Mouse (Mus musculus) urinary bladder, adult 2 months (tissue): Measurements from ENCODE around the gene Paox. TPM values are rescaled to one million over a fixed set of nuclear protein-coding genes. Genes with fewer than 3 reads are reported as not detected.

ENCODE experiments used
- DNase-seq: peaks from one replicate; pipeline ENCODE4 v3.0.0; 2022; ENCODE audit warnings: low spot score
- polyA plus RNA-seq: library from polyadenylated mRNA; depleted of rRNA; stranded (reverse); fragments of >200 nt; gene quantifications from 2 replicates; pipeline ENCODE4 v1.2.3, GENCODE M21; 2012; rRNA removed

Gene Paox
- 8.1 and 11.0 TPM in 2 replicates for polyA plus RNA-seq

DNA sequence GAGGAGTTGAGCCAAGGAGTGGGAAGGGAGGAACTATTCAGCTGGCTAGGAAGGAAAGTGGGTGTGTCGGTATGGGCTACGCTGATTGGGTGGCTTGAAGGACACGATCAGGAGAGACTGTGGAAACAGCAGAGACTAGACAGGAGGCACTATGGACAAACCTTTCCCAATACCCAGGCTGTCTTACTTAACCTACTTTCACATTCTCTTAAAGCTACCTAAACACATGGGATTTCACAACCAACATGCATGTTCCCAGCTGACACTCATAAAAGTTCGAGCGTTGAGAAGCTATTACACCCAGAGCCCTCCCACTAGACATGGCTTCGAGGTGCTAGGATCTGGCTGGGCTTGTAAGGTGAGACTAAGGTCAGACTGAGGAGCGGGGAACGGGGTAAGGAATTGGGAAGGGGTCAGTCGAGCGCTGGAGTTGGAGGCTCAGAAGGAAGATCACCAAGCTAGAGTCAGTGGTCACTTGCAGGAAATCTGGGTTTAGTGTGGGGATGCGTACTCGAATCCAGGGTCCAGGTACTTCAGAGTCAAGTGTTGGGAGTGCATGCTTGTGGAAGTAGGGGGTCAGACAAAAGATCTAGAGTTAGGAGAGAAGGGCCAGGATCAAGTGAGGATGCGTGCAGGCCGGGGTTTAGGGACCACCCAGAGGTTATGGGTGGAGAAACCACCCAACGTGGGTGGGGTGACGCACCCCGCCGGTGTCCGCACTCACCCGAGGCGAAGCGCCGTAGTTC, at the start of gene Paox:
Paox (plus strand) TSS at position 217 of the 746 bp plus-strand sequence.
- no peak for DNase-seq

DNA sequence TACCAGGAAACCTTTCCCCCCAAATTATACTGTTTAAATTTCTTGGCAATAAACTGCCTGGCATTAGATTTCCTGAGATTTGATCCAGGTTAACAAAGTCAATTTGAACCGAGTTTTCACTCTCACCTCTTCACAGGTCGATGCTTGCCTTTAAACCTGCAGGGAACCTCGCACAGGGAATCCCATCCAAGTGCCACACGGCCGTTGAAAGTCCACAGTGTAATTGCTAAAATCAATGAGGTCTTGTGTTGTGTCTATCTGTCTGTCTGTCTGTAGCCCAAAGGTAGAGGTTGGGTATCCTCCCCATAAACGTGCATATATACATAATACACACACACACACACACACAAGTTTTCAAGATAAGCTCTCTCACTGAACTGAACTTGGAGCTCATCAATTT, 48.2 kb upstream of the Paox start:
- no peak for DNase-seq

DNA sequence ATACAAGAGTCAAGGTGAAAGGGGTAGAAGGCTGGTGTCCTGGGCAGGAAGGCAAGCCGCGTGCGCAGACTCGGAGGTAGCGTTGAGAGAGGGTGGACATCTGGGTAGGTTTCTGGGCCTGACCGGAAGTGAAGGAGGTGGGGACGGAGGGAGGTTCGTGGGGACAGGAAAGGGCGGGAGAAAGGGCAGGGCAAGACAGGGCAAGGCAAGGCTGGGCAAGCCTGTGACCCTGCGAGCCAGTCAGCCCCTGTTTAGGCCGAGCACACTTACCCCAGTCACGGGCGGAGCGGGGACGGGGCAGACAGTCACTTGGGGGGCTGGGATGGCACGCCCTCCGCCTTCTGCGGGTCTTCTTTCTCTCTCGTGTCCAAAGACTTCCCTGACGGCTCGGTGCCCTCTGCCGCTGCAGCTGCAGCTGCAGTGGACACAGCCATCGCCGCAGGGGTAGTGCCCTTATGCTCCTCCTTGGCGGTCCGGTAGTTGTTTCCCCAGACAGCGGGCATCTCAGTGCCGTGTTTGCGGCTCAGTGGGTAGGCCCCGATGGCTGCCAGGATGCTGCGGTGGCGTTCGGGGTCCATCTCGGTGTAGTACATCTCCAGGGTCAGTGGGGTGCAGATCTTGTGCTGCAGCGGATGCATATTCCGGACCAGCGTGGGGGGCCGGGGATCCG, 45.4 kb upstream of the Paox start:
- DNase-seq = no peak

- DNase-seq = no peak
Measured at GRCm38 (mm10) chr7:140077698-140078097, 37.9 kb upstream of the Paox start.

GRCm38 (mm10) chr7:140078711-140079110, 36.9 kb upstream of the Paox start:
- DNase-seq = no peak

- no peak for DNase-seq
Measured at GRCm38 (mm10) chr7:140080503-140081156, 35.0 kb upstream of the Paox start.

DNA sequence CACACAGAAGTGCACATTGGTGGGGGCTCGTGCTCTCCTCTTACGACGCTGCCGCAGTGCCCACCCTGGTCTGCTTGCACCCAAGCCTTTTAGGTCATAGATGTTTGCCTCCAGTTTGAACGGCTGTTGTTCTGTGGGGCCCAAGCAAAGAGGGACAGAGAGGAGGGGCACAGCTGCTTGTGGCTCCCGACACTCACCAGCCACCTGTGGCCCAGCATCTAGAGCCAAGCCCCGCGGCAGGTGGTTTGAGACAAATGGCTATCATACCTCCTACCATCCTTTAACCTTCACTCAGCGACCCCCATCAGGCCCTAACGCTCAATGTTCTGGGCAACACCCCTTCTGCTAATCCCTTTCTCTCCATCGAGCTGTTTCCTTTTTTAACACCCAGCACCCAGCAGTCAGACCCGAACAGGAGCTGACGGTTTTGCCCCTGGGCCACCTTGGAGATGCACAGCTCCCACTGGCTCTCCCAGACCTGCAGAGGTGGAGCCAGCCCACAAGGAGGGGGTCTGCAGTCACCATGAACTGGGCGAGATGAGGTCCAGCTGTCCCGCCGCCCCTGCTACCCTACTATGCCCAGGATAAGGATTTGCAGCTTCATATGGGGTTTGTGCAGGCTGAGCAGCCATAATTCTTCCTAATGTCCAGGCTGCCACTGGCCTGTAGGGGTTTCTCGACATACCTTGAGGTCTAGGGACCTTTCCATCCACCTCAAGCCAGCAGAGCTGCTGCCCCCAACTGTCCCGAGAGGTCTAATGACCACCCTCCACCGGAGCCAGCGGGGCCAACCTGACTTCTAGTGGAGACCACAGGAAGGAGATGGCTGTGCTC, 34.0 kb upstream of the Paox start:
- DNase-seq = no peak

DNA sequence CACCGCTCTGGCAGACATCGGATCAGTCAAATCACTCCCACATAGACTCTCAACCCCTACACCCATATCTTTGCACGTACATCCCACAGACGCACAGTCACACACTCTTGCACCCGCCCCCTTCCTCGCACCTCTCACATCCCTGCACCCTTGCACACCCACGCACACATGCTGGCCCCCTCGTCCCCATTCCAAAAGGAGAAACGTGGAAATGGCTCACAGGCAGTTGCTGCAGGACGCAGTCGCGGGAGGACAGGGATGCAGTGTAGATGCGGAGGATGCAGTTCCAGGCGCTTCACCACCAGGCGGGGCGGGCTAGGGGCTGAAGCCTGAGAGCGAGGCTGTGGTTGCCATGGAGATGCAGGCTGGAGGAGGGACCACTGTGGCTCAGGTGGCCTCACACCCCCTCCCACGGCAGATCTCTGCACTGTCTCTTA, 33.3 kb upstream of the Paox start, which contains the start of gene Caly:
Caly (minus strand) TSS at position 307 of the 437 bp plus-strand sequence.
- DNase-seq = no peak

DNA sequence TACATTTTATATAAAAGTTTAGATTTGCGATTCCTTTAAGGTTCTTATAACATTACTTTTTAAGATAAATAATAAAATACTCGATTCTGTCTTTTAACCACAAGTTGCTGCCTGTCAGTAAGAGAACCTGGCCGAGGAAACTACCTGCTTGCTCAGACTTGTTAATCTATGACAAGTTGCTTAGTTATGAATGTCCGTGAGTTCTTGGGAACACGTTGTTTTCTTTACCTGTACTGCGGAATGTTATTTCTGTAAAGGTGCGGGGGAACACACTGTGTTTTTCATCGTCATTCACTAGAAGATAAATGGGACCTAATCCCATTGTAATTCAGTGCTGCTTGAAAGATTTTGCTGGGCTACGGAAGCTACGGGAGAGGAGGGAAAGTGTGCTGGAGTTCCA, 25.0 kb upstream of the Paox start:
- no peak for DNase-seq

GRCm38 (mm10) chr7:140092924-140093528, 22.6 kb upstream of the Paox start, which contains the start of gene Prap1:
TSS of gene Prap1 (plus strand) at chr7:140093395.
- no peak for DNase-seq

DNA sequence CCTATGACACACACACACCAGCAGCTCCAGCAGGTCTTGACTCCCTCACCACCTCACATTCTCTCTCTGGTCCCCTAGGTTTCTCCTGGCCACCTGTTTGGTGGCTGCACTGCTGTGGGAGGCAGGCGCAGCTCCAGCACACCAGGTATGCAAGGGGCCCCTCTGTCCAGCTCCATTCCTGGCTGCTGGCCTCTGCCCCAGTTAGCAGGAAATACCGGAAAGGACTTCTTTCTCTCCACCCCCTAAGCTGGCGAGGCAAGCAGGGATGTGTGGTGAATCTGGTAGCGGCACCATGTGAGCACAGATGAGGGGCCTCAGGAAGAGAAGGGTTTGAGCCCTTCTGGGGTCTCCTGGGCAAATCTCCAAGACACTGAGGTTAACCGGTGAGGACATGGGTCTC, 20.6 kb upstream of the Paox start:
- DNase-seq = no peak

DNA sequence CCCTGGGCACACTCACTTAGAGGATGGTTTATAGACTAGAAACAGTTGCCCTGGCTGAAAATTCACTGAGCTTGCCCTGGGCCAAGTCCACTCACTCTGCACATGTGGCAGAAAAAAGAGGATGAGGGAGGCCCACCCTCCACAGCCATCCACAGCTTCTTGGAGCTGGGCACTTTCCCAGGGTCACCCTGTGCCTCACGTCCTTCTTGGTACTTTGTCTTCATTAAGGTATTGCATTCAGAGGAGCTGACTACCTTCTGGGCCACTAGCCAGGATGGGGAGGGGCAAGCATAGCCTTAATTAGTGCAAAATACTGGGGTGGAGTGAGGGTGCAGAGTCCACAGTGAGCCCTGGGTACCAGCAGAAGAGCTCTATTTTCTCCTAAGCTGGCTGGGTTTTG, 20.0 kb upstream of the Paox start:
- DNase-seq = no peak

DNA sequence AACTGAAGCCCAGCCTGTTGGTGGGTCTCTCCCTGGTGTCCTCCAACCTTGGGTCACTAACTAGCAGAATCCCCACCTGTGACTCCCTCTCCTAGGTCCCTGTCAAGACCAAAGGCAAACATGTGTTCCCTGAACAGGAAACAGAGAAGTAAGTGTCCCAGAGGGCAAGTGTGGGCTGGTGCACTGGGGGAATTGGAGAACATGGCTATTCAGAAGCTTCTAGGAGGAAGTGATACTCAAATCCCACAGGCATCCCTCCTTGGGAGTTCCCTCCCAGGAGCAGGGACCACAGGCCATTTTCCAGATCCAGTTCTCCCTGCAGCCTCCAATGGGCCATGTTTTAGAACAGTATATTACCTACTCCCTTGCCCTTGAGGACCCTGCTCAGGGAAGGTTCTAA, 19.5 kb upstream of the Paox start:
- DNase-seq = no peak

- no peak for DNase-seq
Measured at GRCm38 (mm10) chr7:140098466-140098865, 17.1 kb upstream of the Paox start.

DNA sequence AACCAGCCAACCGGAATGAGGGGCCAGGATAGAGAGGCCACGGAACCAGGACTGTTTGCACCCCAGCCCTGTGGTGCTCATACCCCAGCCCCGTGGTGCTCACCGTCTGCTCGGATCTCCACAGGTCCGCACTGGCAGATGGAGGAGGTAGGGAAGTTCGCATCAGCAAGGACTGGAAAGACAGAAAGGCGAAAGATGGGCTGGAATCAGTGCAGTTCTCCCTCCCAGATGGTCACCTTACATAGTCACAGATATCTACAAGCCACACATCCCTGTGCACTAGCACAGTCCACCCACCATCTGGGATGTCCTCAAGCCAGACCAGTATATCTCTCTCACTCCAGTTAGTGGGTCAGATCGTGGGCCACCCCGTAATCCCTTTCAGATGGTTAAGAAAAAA, 14.1 kb upstream of the Paox start:
- DNase-seq = no peak

GRCm38 (mm10) chr7:140101993-140102860, 13.4 kb upstream of the Paox start, which contains the start of gene Fuom:
TSS of gene Fuom (minus strand) at chr7:140102441.
- DNase-seq = peak; percentile 77

GRCm38 (mm10) chr7:140104009-140104408, 11.6 kb upstream of the Paox start:
- no peak for DNase-seq

GRCm38 (mm10) chr7:140111943-140112342, 3.7 kb upstream of the Paox start:
- no peak for DNase-seq

DNA sequence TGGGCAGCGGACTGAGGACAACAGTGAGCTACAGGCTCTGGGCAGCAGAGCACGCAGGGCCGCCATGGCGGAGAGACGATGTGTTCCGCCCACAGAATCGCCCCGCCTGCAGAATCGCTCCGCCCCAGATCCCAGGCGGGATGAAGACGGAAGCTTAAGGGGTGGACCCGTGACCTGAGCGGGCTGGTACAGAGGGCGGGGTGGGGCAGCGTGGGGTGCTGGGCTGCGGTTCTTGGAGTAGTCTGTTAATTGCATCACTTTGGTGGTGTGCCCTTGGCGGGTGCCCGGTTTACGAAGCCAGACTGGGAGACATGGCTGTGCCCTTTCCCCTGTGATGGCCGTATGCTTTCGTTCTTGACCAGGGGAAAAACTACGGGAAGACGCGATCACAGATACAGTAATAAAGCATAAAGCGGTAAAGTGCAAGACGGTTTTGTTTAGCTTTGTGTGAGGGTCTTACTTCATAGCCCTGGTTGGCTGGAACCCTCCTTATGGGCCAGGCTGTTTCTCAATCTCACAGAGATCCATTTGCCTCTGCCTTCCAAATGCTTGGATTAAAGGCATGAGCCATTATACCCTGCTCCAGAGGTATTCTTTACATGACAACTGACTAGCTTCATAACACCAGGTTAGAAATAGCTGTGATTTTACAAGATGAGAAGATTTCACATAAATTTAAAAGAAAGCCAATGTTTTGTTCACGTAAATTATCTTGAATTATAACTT, 893 bp downstream of the Paox start, which contains the start of gene Echs1:
Echs1 (minus strand) TSS at position 148 of the 726 bp plus-strand sequence.
- DNase-seq = peak; percentile 71
